Comparison of ENCODE assay signal across 9 mouse cellular contexts in genomic region chrX:7658785-7659589, GRCm38 (mm10). TPM values are rescaled to one million over a fixed set of nuclear protein-coding genes. Genes with fewer than 3 reads are reported as not detected.
DNase-seq lines count a peak whose midpoint lies in the region; ATAC-seq lines count a peak whose summit lies in the region.
"Had no signal": no experiment of that assay in that cellular context is flagged by ENCODE, and none has a peak within 500 bp of the region (broad histone marks: within the 10 kb centered on the region; RNA-seq: fewer than 3 reads in every experiment).

No protein-coding gene starts in this region.

- no peak overlapping the region for H3K9ac ChIP-seq in forebrain, embryonic 11.5 days (ENCODE audit: low read length)
- no peak overlapping the region for H3K9ac ChIP-seq in forebrain, embryonic 15.5 days (replicated peaks)
- H3K9ac ChIP-seq in hindbrain, embryonic 11.5 days (ENCODE audit: low read depth, low read length) = no peak overlapping the region
- no peak overlapping the region for H3K9ac ChIP-seq in limb, embryonic 12.5 days (replicated peaks)

- WGBS in forebrain, embryonic 11.5 days = 54% methylated on average over 11 of the region's 11 CpGs
- 57% methylated on average over 11 of the region's 11 CpGs for WGBS in forebrain, embryonic 15.5 days
- 47% methylated on average over 11 of the region's 11 CpGs for WGBS in hindbrain, embryonic 11.5 days
- 52% methylated on average over 11 of the region's 11 CpGs for WGBS in limb, embryonic 12.5 days

- H3K4me2 ChIP-seq in forebrain, embryonic 11.5 days (ENCODE audit: low read depth, low read length, severe bottlenecking) = no peak overlapping the region
- H3K4me2 ChIP-seq in forebrain, embryonic 15.5 days (replicated peaks) = no peak overlapping the region
- no peak overlapping the region for H3K4me2 ChIP-seq in hindbrain, embryonic 11.5 days (replicated peaks; ENCODE audit: low read depth, low read length)
- H3K4me2 ChIP-seq in limb, embryonic 12.5 days = peak overlapping the region; percentile 59

- H3K4me1 ChIP-seq in forebrain, embryonic 11.5 days (replicated peaks; ENCODE audit: control insufficient read depth, insufficient read depth, low read length) = no peaks in the 10 kb centered on the region
- 0 out of 2 replicates have a peak, but pooled peaks cover 4% of the 10 kb centered on the region for H3K4me1 ChIP-seq in forebrain, embryonic 15.5 days
- H3K4me1 ChIP-seq in hindbrain, embryonic 11.5 days (replicated peaks; ENCODE audit: control insufficient read depth, insufficient read depth, low read length) = no peaks in the 10 kb centered on the region
- H3K4me1 ChIP-seq in limb, embryonic 12.5 days (replicated peaks) = peaks cover 12% of the 10 kb centered on the region

- no peak overlapping the region for H3K27ac ChIP-seq in forebrain, embryonic 11.5 days (ENCODE audit: low read depth, low read length)
- no peak overlapping the region for H3K27ac ChIP-seq in forebrain, embryonic 15.5 days (replicated peaks)
- H3K27ac ChIP-seq in hindbrain, embryonic 11.5 days (ENCODE audit: low read depth, low read length) = no peak overlapping the region
- no peak overlapping the region for H3K27ac ChIP-seq in limb, embryonic 12.5 days
- H3K27ac ChIP-seq: macrophage had no signal

- ATAC-seq in forebrain, embryonic 11.5 days (replicated peaks; ENCODE audit: low FRiP score) = peak; percentile 36
- no peak for ATAC-seq in forebrain, embryonic 15.5 days (replicated peaks)
- ATAC-seq in hindbrain, embryonic 11.5 days (ENCODE audit: low FRiP score) = peak; percentile 12
- peak; percentile 40; the same call in 1 of the 2 replicates for ATAC-seq in limb, embryonic 12.5 days (ENCODE audit: insufficient number of reproducible peaks, insufficient read depth, low FRiP score, low TSS enrichment, low read depth)

- no peaks in the 10 kb centered on the region for H3K27me3 ChIP-seq in forebrain, embryonic 11.5 days (ENCODE audit: control insufficient read depth, insufficient read depth, low read length)
- no peaks in the 10 kb centered on the region for H3K27me3 ChIP-seq in forebrain, embryonic 15.5 days
- no peaks in the 10 kb centered on the region for H3K27me3 ChIP-seq in hindbrain, embryonic 11.5 days (ENCODE audit: control insufficient read depth, insufficient read depth, low read length)
- no peaks in the 10 kb centered on the region for H3K27me3 ChIP-seq in limb, embryonic 12.5 days

- H3K4me3 ChIP-seq in forebrain, embryonic 11.5 days (ENCODE audit: low read depth, low read length) = no peak overlapping the region
- H3K4me3 ChIP-seq in forebrain, embryonic 15.5 days = no peak overlapping the region
- no peak overlapping the region for H3K4me3 ChIP-seq in hindbrain, embryonic 11.5 days (ENCODE audit: low read depth, low read length)
- H3K4me3 ChIP-seq in limb, embryonic 12.5 days (replicated peaks) = peak overlapping the region; percentile 47

- DNase-seq in forebrain, embryonic 11.5 days (ENCODE audit: low spot score) = no peak
- DNase-seq in ZHBTc4 (ENCODE audit: low read depth, low spot score) = peak; percentile 42
- DNase-seq in hindbrain, embryonic 11.5 days (ENCODE audit: low spot score) = no peak
- no peak for DNase-seq in spleen, postnatal 4 days (ENCODE audit: low spot score in 2 of 2)
- no peak for DNase-seq in cerebellum, postnatal 4 days (ENCODE audit: low spot score in 2 of 2)
- DNase-seq in left cerebral cortex, adult 8-10 months (ENCODE audit: low spot score in 2 of 2) = no peak

- no peaks in the 10 kb centered on the region for H3K36me3 ChIP-seq in forebrain, embryonic 11.5 days (ENCODE audit: control insufficient read depth, insufficient read depth, low read length)
- no peaks in the 10 kb centered on the region for H3K36me3 ChIP-seq in forebrain, embryonic 15.5 days
- H3K36me3 ChIP-seq in hindbrain, embryonic 11.5 days (ENCODE audit: control insufficient read depth, insufficient read depth, low read length) = no peaks in the 10 kb centered on the region
- H3K36me3 ChIP-seq in limb, embryonic 12.5 days = 0 out of 2 replicates have a peak, but pooled peaks cover 7% of the 10 kb centered on the region

- no peaks in the 10 kb centered on the region for H3K9me3 ChIP-seq in forebrain, embryonic 11.5 days (ENCODE audit: control insufficient read depth, low read length)
- H3K9me3 ChIP-seq in forebrain, embryonic 15.5 days = no peaks in the 10 kb centered on the region
- H3K9me3 ChIP-seq in hindbrain, embryonic 11.5 days (ENCODE audit: control insufficient read depth, low read length) = no peaks in the 10 kb centered on the region
- H3K9me3 ChIP-seq in limb, embryonic 12.5 days = no peaks in the 10 kb centered on the region

RNA-seq across cellular contexts. Expression of gene Prickle3, which starts 1.9 kb away (rescaled TPM):
- polyA plus RNA-seq in forebrain, embryonic 11.5 days (2014; fragmentation: Nextera tagmentation; extraction: Ambion mirVana) = 2.6 and 2.9 TPM in 2 replicates
- 1.3 and 1.9 TPM in 2 replicates for polyA plus RNA-seq in forebrain, embryonic 15.5 days (2015; fragmentation: Nextera tagmentation; extraction: Ambion mirVana)
- polyA plus RNA-seq in hindbrain, embryonic 11.5 days (2014; fragmentation: Nextera tagmentation; extraction: Ambion mirVana) = 1.9 and 2.5 TPM in 2 replicates
- polyA plus RNA-seq in limb, embryonic 12.5 days (2016; fragmentation: Nextera tagmentation; extraction: Ambion mirVana) = 7.2 and 7.4 TPM in 2 replicates
- total RNA-seq in left cerebral cortex, adult 8-10 months (2022) = 1 to 10 TPM; 1.7 to 2.9 (median 2.6) TPM

RNA-seq across cellular contexts. Expression of gene Plp2, which starts 12.2 kb away (rescaled TPM):
- 54.0 and 64.5 TPM in 2 replicates for polyA plus RNA-seq in forebrain, embryonic 11.5 days (2014; fragmentation: Nextera tagmentation; extraction: Ambion mirVana)
- 36.8 and 40.0 TPM in 2 replicates for polyA plus RNA-seq in forebrain, embryonic 15.5 days (2015; fragmentation: Nextera tagmentation; extraction: Ambion mirVana)
- polyA plus RNA-seq in hindbrain, embryonic 11.5 days (2014; fragmentation: Nextera tagmentation; extraction: Ambion mirVana) = 45.7 and 49.3 TPM in 2 replicates
- 68.9 and 76.6 TPM in 2 replicates for polyA plus RNA-seq in limb, embryonic 12.5 days (2016; fragmentation: Nextera tagmentation; extraction: Ambion mirVana)
- 10 to 100 TPM in 2 of 4 experiments, 1 to 10 TPM in 2; 6.3 to 11.0 (median 10.2) TPM for total RNA-seq in left cerebral cortex, adult 8-10 months (2022)

RNA-seq across cellular contexts. Expression of gene Syp, which starts 20.7 kb away (rescaled TPM):
- polyA plus RNA-seq in forebrain, embryonic 11.5 days (2014; fragmentation: Nextera tagmentation; extraction: Ambion mirVana) = 12.3 and 12.6 TPM in 2 replicates
- polyA plus RNA-seq in forebrain, embryonic 15.5 days (2015; fragmentation: Nextera tagmentation; extraction: Ambion mirVana) = 109 and 120 TPM in 2 replicates
- 13.9 and 14.5 TPM in 2 replicates for polyA plus RNA-seq in hindbrain, embryonic 11.5 days (2014; fragmentation: Nextera tagmentation; extraction: Ambion mirVana)
- polyA plus RNA-seq in limb, embryonic 12.5 days (2016; fragmentation: Nextera tagmentation; extraction: Ambion mirVana) = 0.83 and 1.1 TPM in 2 replicates
- total RNA-seq in left cerebral cortex, adult 8-10 months (2022) = 1,000 to 10,000 TPM; 1,778 to 2,065 (median 1,954) TPM

RNA-seq across cellular contexts. Expression of gene Magix, which starts 22.1 kb away (rescaled TPM):
- polyA plus RNA-seq in forebrain, embryonic 11.5 days (2014; fragmentation: Nextera tagmentation; extraction: Ambion mirVana) = 0.47 TPM in 1 of 2 replicates, not detected in the other
- polyA plus RNA-seq in forebrain, embryonic 15.5 days (2015; fragmentation: Nextera tagmentation; extraction: Ambion mirVana) = 0.11 and 0.13 TPM in 2 replicates
- 0.07 and 0.25 TPM in 2 replicates for polyA plus RNA-seq in hindbrain, embryonic 11.5 days (2014; fragmentation: Nextera tagmentation; extraction: Ambion mirVana)
- 0.31 TPM in 1 of 2 replicates, not detected in the other for polyA plus RNA-seq in limb, embryonic 12.5 days (2016; fragmentation: Nextera tagmentation; extraction: Ambion mirVana)
- under 1 TPM in 3 of 4 experiments, not detected in 1; 0.26 to 0.46 (median 0.26) TPM for total RNA-seq in left cerebral cortex, adult 8-10 months (2022)

RNA-seq across cellular contexts. Expression of gene Gpkow, which starts 37.9 kb away (rescaled TPM):
- polyA plus RNA-seq in forebrain, embryonic 11.5 days (2014; fragmentation: Nextera tagmentation; extraction: Ambion mirVana) = 44.6 and 47.0 TPM in 2 replicates
- polyA plus RNA-seq in forebrain, embryonic 15.5 days (2015; fragmentation: Nextera tagmentation; extraction: Ambion mirVana) = 47.4 and 50.2 TPM in 2 replicates
- polyA plus RNA-seq in hindbrain, embryonic 11.5 days (2014; fragmentation: Nextera tagmentation; extraction: Ambion mirVana) = 35.6 and 47.7 TPM in 2 replicates
- polyA plus RNA-seq in limb, embryonic 12.5 days (2016; fragmentation: Nextera tagmentation; extraction: Ambion mirVana) = 42.9 and 43.2 TPM in 2 replicates
- 10 to 100 TPM; 32.9 to 36.4 (median 33.5) TPM for total RNA-seq in left cerebral cortex, adult 8-10 months (2022)
